Mouse (Mus musculus): ENCODE results near the gene Spata48.

Gene Spata48

GRCm38 (mm10) chr11:11545948-11546347 is 84.1 kb downstream of the Spata48 start:
- no peak for DNase-seq

DNA sequence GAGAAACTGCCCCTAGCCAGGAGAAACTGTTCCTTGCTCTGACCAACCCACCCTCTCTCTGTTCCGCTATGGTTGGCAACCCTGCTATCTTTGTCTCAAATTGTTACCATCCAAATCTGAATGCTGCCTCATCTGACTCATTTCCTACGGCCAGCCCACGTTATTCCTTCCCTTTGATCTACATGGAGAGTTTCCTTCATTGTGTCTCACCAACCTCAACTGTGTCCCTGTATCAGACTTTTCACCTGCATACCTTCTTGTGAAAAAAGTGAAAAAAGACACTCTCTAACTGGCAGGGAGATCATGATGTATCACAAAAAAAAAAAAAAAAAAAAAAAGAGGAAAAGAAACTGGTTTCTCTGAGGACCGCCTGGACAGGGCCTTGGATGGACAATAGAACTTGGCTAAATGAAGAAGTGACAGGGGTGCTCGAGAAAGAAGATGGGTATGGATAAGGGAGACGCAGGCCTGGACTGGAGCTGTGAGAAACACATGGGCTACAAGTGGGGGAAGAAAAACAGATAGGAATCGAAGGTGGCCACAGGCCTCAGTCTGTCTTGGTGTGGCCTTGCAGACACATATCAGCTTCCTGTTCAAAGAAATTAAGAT is 85.1 kb downstream of the Spata48 start:
- DNase-seq: no peak

DNA sequence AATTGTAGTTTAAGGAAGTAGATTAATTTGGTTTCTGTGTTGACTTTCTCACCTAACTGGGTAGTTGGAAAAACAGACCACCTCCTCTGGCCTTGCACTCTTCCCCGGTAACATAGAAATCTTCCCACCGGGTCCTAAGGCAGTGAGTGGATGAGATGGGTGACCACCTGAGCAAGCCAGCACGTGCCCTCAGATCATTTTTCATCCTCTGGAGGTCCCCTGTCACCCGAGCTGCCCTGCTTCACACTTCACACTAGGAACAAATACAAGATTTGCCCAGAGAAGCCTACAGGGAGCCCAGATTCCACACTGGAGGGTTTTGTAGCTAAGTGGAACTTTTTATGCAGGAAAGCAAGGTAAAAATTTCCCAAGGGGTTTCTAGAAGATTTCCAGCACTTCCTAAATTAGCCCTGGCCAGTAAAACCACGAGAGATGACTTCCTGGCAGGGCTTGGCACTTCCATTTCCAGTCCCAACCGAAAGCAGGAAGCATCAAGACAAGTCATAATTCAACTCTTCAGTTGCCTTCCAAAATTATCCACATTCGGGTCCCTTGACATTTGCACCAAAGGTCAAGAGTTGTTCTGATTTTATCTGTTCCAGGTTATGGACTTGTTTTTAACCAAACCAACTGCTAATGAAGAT is 85.8 kb downstream of the Spata48 start:
- DNase-seq: no peak

GRCm38 (mm10) chr11:11555563-11555962 is 93.7 kb downstream of the Spata48 start:
- no peak for DNase-seq

DNA sequence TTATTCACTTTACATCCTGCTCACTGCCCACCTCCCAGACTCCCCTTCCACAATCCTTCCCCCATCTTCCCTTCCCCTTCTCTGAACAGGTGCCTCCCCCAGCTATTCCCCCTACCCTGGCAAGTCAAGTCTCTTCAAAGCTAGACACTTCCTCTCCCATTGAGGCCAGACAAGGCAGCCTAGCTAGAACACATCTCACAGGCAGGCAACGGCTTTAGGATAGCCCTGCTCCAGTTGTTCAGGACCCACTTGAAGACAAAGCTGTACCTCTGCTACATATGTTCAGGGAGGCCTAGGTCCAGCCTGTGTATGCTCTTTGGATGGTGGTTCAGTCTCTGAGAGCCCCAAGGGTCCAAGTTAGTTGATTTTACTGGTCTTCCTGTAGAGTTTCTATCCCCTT is 94.3 kb downstream of the Spata48 start:
- no peak for DNase-seq

DNA sequence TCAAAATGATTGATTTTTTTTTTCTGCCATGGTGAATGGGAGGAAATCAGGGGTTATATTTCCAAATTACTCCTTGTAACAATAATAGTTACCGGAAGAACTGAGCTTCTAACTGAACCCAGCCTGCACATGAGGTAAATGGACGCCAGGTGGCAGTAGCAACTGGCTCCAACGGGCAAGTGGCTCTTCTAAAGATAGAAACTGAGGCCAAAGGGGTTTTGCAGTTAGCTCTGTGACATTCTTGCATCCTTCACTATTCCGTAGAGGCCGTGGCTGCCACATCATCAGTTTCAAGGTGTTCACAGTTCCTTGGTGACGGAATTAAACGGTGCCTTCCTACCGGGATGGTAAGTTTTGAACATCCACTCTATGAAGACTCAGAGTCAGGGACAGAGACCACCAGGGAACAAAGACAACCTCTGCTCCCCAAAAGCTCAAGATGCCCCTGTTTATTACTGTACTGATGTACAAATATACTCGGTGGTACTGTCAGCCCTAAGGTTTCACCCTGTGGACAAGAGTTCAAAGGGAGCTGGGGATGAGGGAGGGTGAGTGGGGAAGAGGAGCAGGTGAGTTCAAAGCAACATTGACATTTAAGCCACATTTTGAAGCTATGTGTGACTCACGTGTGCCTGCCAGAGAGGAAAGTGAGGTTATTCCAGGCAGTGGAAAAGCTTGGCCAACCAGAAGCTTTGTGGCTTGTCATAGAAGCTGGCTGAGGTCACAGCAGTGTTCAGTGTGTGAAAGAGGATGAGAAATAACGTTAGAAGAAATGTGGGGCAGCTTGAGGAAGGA is 95.5 kb downstream of the Spata48 start:
- no peak for DNase-seq

- DNase-seq: no peak
Measured at GRCm38 (mm10) chr11:11558662-11559061, 96.8 kb downstream of the Spata48 start.

- DNase-seq: no peak
Measured at GRCm38 (mm10) chr11:11559099-11559686, 97.3 kb downstream of the Spata48 start.

- no peak for DNase-seq
Measured at GRCm38 (mm10) chr11:11561118-11561517, 99.2 kb downstream of the Spata48 start.

DNA sequence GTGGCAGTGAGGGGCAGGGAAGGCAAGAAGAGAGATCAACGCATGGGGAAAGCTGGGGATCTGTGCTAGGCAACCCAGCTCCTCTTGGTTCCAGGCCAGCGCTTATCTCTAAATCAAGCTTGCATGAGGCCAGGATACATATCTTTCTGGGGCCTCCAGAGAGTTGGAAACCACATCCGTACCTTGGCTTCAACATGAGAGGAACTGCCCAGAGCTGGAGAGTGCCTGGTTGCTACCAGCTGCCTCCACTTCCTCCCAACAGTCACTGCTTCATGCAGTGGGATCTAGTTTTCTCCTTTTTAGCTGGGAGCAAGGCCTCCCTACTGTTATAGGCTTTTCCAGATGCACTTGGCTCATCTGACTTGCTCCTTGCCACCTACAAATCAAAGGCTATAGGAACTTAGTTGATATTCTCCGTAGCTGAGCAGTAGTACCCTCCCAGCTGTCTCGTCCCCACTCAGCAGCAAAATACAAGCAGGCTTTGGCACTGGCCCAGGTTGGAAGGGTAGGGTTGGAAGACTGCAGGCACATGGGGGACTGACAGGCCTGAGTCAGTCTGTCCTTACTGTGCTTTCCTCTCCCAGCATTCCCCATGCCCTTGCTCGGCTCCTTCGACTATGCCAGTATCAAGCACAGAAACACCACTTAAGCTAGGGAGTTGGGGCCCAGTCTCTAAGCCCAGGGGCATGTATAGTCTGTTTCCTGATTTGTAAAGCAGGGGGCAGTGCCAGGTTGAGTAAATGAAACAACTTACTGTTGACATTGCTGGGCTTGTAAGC is 102.6 kb downstream of the Spata48 start:
- no peak for DNase-seq

Measured in cerebellum, adult 9-11 months (tissue).